Mouse (Mus musculus) embryonic facial prominence, embryonic 10.5 days (tissue): ENCODE results near the gene Reg3a. TPM values are rescaled to one million over a fixed set of nuclear protein-coding genes. Genes with fewer than 3 reads are reported as not detected.
"Not testable (repeated sequence)": the region's sequence is repeated elsewhere in the genome, so short reads cannot be mapped to it uniquely, and the experiment has no call there.

ENCODE experiments used
- DNase-seq: peaks from one replicate; pipeline ENCODE4 v3.0.0-alpha.2; 2017; ENCODE audit warnings: low spot score
- H3K27ac ChIP-seq: fragments of 300-500 bp; sonication (generic); replicated peaks from 2 replicates; pipeline ENCODE4 v1.5.1; 2016; ENCODE audit warnings: mild to moderate bottlenecking
- H3K27me3 ChIP-seq: fragments of 300-500 bp; sonication (generic); replicated peaks from 2 replicates; pipeline ENCODE4 v1.6.1; 2016; ENCODE audit warnings: low read depth, mild to moderate bottlenecking; ENCODE audit not compliant: poor library complexity, severe bottlenecking
- H3K36me3 ChIP-seq: fragments of 300-500 bp; sonication (generic); replicated peaks from 2 replicates; pipeline ENCODE4 v1.6.1; 2016; ENCODE audit warnings: mild to moderate bottlenecking, moderate library complexity
- H3K4me1 ChIP-seq: fragments of 300-500 bp; sonication (generic); 2 replicates; pipeline ENCODE4 v1.6.1; 2016
- H3K4me3 ChIP-seq: fragments of 300-500 bp; sonication (generic); 2 replicates; pipeline ENCODE4 v1.5.1; 2016; ENCODE audit warnings: mild to moderate bottlenecking, moderate library complexity
- H3K9me3 ChIP-seq: fragments of 300-500 bp; sonication (generic); 2 replicates; pipeline ENCODE4 v1.6.1; 2016; ENCODE audit warnings: mild to moderate bottlenecking
- WGBS: fragments of 180-500 bp; shearing (Covaris S2); methylation state at CpG from one replicate; pipeline ENCODE4 v1.1.7; 2016; 5-methylcytosine and 5-hydroxymethylcytosine counted together
- polyA plus RNA-seq: library from polyadenylated mRNA; unstranded; fragments of >200 nt; fragmentation: Nextera tagmentation; extraction: Ambion mirVana; gene quantifications from 2 replicates; pipeline ENCODE4 v1.2.1, GENCODE M21; 2016

Gene Reg3a
- polyA plus RNA-seq = not detected in 2 replicates

GRCm38 (mm10) chr6:78380409-78380808, at the start of gene Reg3a:
Reg3a (plus strand) TSS chr6:78380709.
- no peak for DNase-seq
- H3K27ac ChIP-seq = no peak within 1 kb of the TSS
- H3K4me1 ChIP-seq = no peaks in the 10 kb centered on the region
- no peaks in the 10 kb centered on the region for H3K27me3 ChIP-seq
- no peaks in the 10 kb centered on the region for H3K9me3 ChIP-seq
- H3K4me3 ChIP-seq = no peak within 1 kb of the TSS
- no peaks in the 10 kb centered on the region for H3K36me3 ChIP-seq

- H3K4me1 ChIP-seq = peaks cover 3% of the 10 kb centered on the region; the same call in 1 of the 2 replicates
- no peaks in the 10 kb centered on the region for H3K36me3 ChIP-seq
- H3K27me3 ChIP-seq = no peaks in the 10 kb centered on the region
- no peak overlapping the region for H3K27ac ChIP-seq
- H3K4me3 ChIP-seq = no peak overlapping the region
- DNase-seq = peak; percentile 9
- WGBS = 44% methylated on average over 7 of the region's 7 CpGs
- no peaks in the 10 kb centered on the region for H3K9me3 ChIP-seq
Observed at GRCm38 (mm10) chr6:78331919-78332569, 48.5 kb upstream of the Reg3a start.

DNA sequence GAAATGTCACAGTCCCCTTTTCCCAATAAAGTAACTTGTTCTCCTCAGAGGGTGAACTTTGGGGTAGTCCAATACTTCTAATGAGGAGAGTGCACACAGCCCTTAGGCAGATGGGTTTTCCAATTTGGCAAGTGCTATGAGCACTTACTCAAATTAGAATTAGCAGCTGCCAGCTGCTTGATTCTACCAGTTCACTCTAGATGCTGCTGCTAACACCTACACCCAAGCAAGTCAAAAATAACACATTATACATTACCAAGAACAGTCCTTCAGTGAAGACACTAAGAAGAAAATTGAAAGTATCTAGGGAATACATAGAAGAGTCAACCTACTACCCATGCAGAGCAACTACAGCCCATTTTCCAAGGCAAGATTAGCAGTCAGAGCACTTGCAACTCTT, 40.2 kb upstream of the Reg3a start:
- H3K9me3 ChIP-seq = no peaks in the 10 kb centered on the region
- no peak overlapping the region for H3K27ac ChIP-seq
- no peak overlapping the region for H3K4me3 ChIP-seq
- no peaks in the 10 kb centered on the region for H3K36me3 ChIP-seq
- no peaks in the 10 kb centered on the region for H3K4me1 ChIP-seq
- H3K27me3 ChIP-seq = no peaks in the 10 kb centered on the region
- no peak for DNase-seq

- no peaks in the 10 kb centered on the region for H3K36me3 ChIP-seq
- 92% methylated on average over 2 of the region's 2 CpGs for WGBS
- no peak for DNase-seq
- no peak overlapping the region for H3K27ac ChIP-seq
- no peak overlapping the region for H3K4me3 ChIP-seq
- no peaks in the 10 kb centered on the region for H3K27me3 ChIP-seq
- H3K4me1 ChIP-seq = no peaks in the 10 kb centered on the region
- no peaks in the 10 kb centered on the region for H3K9me3 ChIP-seq
Observed at GRCm38 (mm10) chr6:78341689-78342088, 38.8 kb upstream of the Reg3a start.

GRCm38 (mm10) chr6:78361971-78362563, 18.4 kb upstream of the Reg3a start:
- Histone ChIP-seq H3K27me3 (no peaks in the 10 kb centered on the region), H3K4me1 (no peaks in the 10 kb centered on the region), H3K36me3 (no peaks in the 10 kb centered on the region), H3K4me3 (no peak overlapping the region), H3K9me3 (no peaks in the 10 kb centered on the region), H3K27ac (no peak overlapping the region)
- WGBS = 71% methylated on average over 2 of the region's 2 CpGs
- no peak for DNase-seq

DNA sequence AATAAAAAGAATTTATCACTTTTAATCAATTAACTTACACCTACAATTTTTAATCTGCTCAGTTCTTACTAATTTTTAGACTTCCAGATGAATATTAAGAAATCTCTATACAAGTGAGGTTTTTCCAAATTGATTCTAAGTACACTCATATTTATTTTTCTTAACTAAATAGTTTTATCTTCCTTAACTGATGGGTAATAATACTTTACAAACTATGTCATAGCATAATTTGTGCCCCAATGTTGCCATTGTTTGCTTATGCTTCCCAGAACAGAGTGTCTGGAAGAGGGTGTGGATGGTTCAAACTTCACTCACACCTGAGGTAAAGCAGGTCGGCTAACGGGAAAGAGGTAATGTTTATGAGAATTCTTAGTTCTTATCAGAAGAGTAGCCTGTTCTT, 10.2 kb upstream of the Reg3a start, which contains the start of gene Reg3b:
Reg3b (plus strand) TSS at position 301 of the 400 bp plus-strand sequence.
- 92% methylated on average over 2 of the region's 2 CpGs for WGBS
- Histone ChIP-seq H3K9me3 (no peaks in the 10 kb centered on the region), H3K36me3 (no peaks in the 10 kb centered on the region), H3K27ac (no peak within 1 kb of the TSS), H3K4me3 (no peak within 1 kb of the TSS), H3K4me1 (no peaks in the 10 kb centered on the region), H3K27me3 (no peaks in the 10 kb centered on the region)
- no peak for DNase-seq

GRCm38 (mm10) chr6:78378765-78379164, 1.7 kb upstream of the Reg3a start, which contains the start of gene Reg3d:
Reg3d (minus strand) TSS chr6:78378865.
- 76% methylated on average over 2 of the region's 2 CpGs for WGBS

DNA sequence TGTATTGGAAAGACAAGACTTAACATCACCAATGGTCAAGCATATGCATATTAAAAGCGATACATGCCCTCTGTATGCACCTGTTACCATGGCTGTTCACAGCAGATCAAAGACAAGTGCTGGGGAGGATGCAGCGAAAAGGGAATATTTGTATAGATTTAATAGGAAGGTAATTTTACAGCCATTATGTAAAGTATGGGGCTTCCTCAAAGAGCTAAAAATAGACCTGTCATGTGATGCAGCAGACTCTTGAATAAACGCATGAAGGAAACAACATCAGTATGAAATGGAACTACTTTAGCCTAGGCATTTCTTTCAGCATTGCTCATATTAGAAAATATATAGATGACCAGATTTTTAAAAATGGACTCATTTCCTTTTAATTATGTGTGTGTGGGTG, 5.1 kb downstream of the Reg3a start:
- no peaks in the 10 kb centered on the region for H3K27me3 ChIP-seq
- 89% methylated on average over 3 of the region's 3 CpGs for WGBS
- H3K4me1 ChIP-seq = no peaks in the 10 kb centered on the region
- H3K4me3 ChIP-seq = no peak overlapping the region
- no peak overlapping the region for H3K27ac ChIP-seq
- H3K36me3 ChIP-seq = no peaks in the 10 kb centered on the region
- no peak for DNase-seq
- no peaks in the 10 kb centered on the region for H3K9me3 ChIP-seq

More at GRCm38 (mm10) chr6:78378765-78379164, 1.7 kb upstream of the Reg3a start, which contains the start of gene Reg3d:
- Histone ChIP-seq H3K9me3 (no peaks in the 10 kb centered on the region), H3K27me3 (no peaks in the 10 kb centered on the region), H3K4me1 (no peaks in the 10 kb centered on the region), H3K36me3 (no peaks in the 10 kb centered on the region), H3K4me3 (no peak within 1 kb of the TSS), H3K27ac (no peak within 1 kb of the TSS)
- no peak for DNase-seq

DNA sequence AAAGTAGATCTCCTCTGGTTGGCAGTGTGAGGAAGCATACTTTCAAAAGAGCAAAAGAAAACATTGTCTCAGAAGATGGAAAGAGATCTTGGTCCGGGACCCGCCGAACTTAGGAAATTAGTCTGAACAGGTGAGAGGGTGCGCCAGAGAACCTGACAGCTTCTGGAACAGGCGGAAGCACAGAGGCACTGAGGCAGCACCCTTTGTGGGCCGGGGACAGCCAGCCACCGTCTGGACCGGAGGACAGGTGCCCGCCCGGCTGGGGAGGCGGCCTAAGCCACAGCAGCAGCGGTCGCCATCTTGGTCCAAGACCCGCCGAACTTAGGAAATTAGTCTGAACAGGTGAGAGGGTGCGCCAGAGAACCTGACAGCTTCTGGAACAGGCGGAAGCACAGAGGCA, 14.8 kb downstream of the Reg3a start, which contains the start of gene Reg2:
Reg2 (plus strand) TSS at position 301 of the 400 bp plus-strand sequence.
- H3K27me3 ChIP-seq, H3K9me3 ChIP-seq, H3K27ac ChIP-seq, H3K4me1 ChIP-seq, H3K4me3 ChIP-seq, DNase-seq, H3K36me3 ChIP-seq: not testable (repeated sequence)
- WGBS = over 99% methylated on average over 5 of the region's 17 CpGs

- H3K36me3 ChIP-seq = not testable (repeated sequence)
Observed at GRCm38 (mm10) chr6:78422411-78422810, 41.9 kb downstream of the Reg3a start, which contains the start of gene Reg1. Reg1 (plus strand) TSS chr6:78422711.

DNA sequence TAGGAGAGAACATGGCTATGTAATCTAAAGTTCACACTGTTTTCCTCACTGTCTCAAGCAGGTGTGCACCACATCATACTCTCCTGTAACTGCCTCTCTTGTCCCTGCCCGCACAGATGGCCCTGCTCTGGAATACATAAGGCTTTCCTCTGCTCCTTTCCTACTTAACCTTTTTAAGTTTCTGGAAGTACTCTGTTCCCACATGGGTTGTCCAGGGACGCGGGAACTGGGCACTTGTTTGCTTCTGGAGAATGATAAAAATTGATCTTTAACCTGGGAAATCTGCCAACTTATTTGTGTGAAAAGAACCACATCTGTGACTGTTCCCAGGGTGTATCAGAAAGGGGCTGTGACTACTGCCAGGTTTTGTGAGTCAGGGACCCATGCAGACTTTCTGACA, 45.0 kb downstream of the Reg3a start:
- no peak for DNase-seq
- Histone ChIP-seq H3K9me3 (no peaks in the 10 kb centered on the region), H3K4me1 (no peaks in the 10 kb centered on the region), H3K27ac (no peak overlapping the region), H3K4me3 (no peak overlapping the region), H3K36me3 (no peaks in the 10 kb centered on the region), H3K27me3 (no peaks in the 10 kb centered on the region)
- WGBS = 85% methylated on average over 3 of the region's 3 CpGs

More at GRCm38 (mm10) chr6:78422411-78422810, 41.9 kb downstream of the Reg3a start, which contains the start of gene Reg1:
- not testable (repeated sequence) for H3K27me3 ChIP-seq, H3K4me3 ChIP-seq, H3K9me3 ChIP-seq, H3K27ac ChIP-seq, DNase-seq, H3K4me1 ChIP-seq
